10 mouse cellular contexts compared by ENCODE assay signal in the genomic region with DNA sequence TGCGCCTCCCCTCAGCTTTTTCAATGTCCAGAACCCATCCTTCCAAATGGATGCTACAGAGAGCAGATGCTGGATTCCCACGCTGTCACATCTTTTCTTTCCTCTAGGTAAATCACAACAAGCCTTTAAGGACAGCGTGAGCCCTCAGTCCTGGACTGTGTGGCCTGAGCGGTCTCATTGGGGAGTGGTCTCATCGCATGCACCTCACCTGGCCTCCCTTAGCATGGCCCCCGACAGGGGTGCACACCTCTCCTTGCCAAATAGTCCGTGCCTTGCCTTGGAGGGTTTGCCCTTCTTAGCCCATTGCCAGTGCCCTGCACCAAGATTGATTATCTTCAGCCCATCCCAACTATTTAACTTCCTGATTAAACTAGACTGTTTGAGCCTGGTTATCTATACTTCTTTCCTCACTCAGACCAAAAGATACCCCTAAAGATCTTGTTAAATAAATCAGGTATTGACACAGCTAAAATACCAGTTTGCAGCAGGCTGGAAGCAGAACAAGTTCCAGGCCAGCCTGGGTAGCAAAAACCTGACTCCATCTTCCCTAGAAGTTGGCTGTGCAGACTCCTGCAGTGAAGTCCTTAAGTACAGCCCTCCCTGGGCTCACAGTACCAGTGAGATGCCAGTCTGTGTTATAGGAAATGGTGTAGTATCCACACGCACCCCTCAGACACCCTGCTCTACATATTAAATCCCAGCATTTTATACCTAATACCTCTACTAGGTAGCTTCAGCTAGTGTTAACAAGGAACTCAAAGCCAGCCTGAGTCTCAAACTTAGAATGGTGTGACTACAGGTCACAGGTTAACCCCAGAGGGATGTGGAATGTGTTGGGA. TPM values are rescaled to one million over a fixed set of nuclear protein-coding genes. Genes with fewer than 3 reads are reported as not detected.
DNase-seq lines count a peak whose midpoint lies in the region; ATAC-seq and TF ChIP-seq lines count a peak whose summit lies in the region.
"Had no signal": no experiment of that assay in that cellular context is flagged by ENCODE, and none has a peak within 500 bp of the region (broad histone marks: within the 10 kb centered on the region; RNA-seq: fewer than 3 reads in every experiment).

No protein-coding gene starts in this region.

- 70% methylated on average over 8 of the region's 8 CpGs for WGBS in liver, embryonic 13.5 days (ENCODE audit: insufficient replicate concordance)
- 74% methylated on average over 8 of the region's 8 CpGs for WGBS in liver, embryonic 11.5 days
- 71% methylated on average over 8 of the region's 8 CpGs for WGBS in embryonic facial prominence, embryonic 10.5 days
- 66% methylated on average over 8 of the region's 8 CpGs for WGBS in hindbrain, postnatal 0 days
- 65% methylated on average over 8 of the region's 8 CpGs for WGBS in midbrain, postnatal 0 days

- no peak for TF ChIP-seq CTCF in hindbrain, postnatal 0 days (IDR thresholded peaks at IDR 0.05; ENCODE audit: low read depth)
- no peak for TF ChIP-seq CTCF in midbrain, postnatal 0 days (IDR thresholded peaks at IDR 0.05)

- H3K9me3 ChIP-seq in liver, embryonic 13.5 days (replicated peaks), result no peaks in the 10 kb centered on the region
- H3K9me3 ChIP-seq in liver, embryonic 11.5 days (ENCODE audit: control insufficient read depth, low read length), result no peaks in the 10 kb centered on the region
- H3K9me3 ChIP-seq in embryonic facial prominence, embryonic 10.5 days, result no peaks in the 10 kb centered on the region
- H3K9me3 ChIP-seq in hindbrain, postnatal 0 days (ENCODE audit: low read length), result no peaks in the 10 kb centered on the region
- H3K9me3 ChIP-seq in midbrain, postnatal 0 days (ENCODE audit: low read length), result no peaks in the 10 kb centered on the region

- H3K9ac ChIP-seq in liver, embryonic 13.5 days, result no peak overlapping the region
- H3K9ac ChIP-seq in liver, embryonic 11.5 days (ENCODE audit: low read depth, low read length), result no peak overlapping the region
- no peak overlapping the region for H3K9ac ChIP-seq in hindbrain, postnatal 0 days (replicated peaks; ENCODE audit: low read length)
- no peak overlapping the region for H3K9ac ChIP-seq in midbrain, postnatal 0 days (replicated peaks; ENCODE audit: low read length, poor library complexity, severe bottlenecking)

- no peak for ATAC-seq in liver, embryonic 13.5 days (ENCODE audit: low read depth)
- no peak for ATAC-seq in liver, embryonic 11.5 days (replicated peaks; ENCODE audit: low FRiP score)
- no peak for ATAC-seq in hindbrain, postnatal 0 days
- ATAC-seq in midbrain, postnatal 0 days (ENCODE audit: low FRiP score), result no peak

- peaks cover 73% of the 10 kb centered on the region for H3K36me3 ChIP-seq in liver, embryonic 13.5 days
- peaks cover 44% of the 10 kb centered on the region for H3K36me3 ChIP-seq in liver, embryonic 11.5 days (ENCODE audit: control insufficient read depth, insufficient read depth, low read length)
- H3K36me3 ChIP-seq in embryonic facial prominence, embryonic 10.5 days (replicated peaks), result peaks cover 87% of the 10 kb centered on the region
- peaks cover 28% of the 10 kb centered on the region for H3K36me3 ChIP-seq in hindbrain, postnatal 0 days (ENCODE audit: insufficient read depth, low read length)
- H3K36me3 ChIP-seq in midbrain, postnatal 0 days (ENCODE audit: insufficient read depth, low read length), result peaks cover 31% of the 10 kb centered on the region

- no peaks in the 10 kb centered on the region for H3K27me3 ChIP-seq in liver, embryonic 13.5 days
- H3K27me3 ChIP-seq in liver, embryonic 11.5 days (replicated peaks; ENCODE audit: control insufficient read depth, insufficient read depth, low read length), result no peaks in the 10 kb centered on the region
- H3K27me3 ChIP-seq in embryonic facial prominence, embryonic 10.5 days (replicated peaks; ENCODE audit: low read depth, poor library complexity, severe bottlenecking), result no peaks in the 10 kb centered on the region
- no peaks in the 10 kb centered on the region for H3K27me3 ChIP-seq in hindbrain, postnatal 0 days (ENCODE audit: insufficient read depth, low read length)
- no peaks in the 10 kb centered on the region for H3K27me3 ChIP-seq in midbrain, postnatal 0 days (ENCODE audit: insufficient read depth, low read length)

- peaks cover 73% of the 10 kb centered on the region for H3K4me1 ChIP-seq in liver, embryonic 13.5 days (replicated peaks)
- peaks cover 29% of the 10 kb centered on the region for H3K4me1 ChIP-seq in liver, embryonic 11.5 days (replicated peaks; ENCODE audit: control insufficient read depth, insufficient read depth, low read length)
- peaks cover 37% of the 10 kb centered on the region for H3K4me1 ChIP-seq in embryonic facial prominence, embryonic 10.5 days
- peaks cover 13% of the 10 kb centered on the region; the same call in 1 of the 2 replicates for H3K4me1 ChIP-seq in hindbrain, postnatal 0 days (ENCODE audit: insufficient read depth, low read length)
- no peaks in the 10 kb centered on the region; the same call in 1 of the 2 replicates for H3K4me1 ChIP-seq in midbrain, postnatal 0 days (ENCODE audit: insufficient read depth, low read length)

- no peak overlapping the region for H3K4me3 ChIP-seq in liver, embryonic 13.5 days (replicated peaks)
- no peak overlapping the region for H3K4me3 ChIP-seq in liver, embryonic 11.5 days (ENCODE audit: low read depth, low read length)
- peak overlapping the region; percentile 70; the same call in 1 of the 2 replicates for H3K4me3 ChIP-seq in embryonic facial prominence, embryonic 10.5 days
- no peak overlapping the region for H3K4me3 ChIP-seq in hindbrain, postnatal 0 days (ENCODE audit: low read length)
- H3K4me3 ChIP-seq in midbrain, postnatal 0 days (ENCODE audit: low read depth, low read length), result no peak overlapping the region

- no peak for DNase-seq in liver, embryonic 13.5 days
- no peak for DNase-seq in liver, embryonic 11.5 days (ENCODE audit: low spot score)
- DNase-seq in embryonic facial prominence, embryonic 10.5 days (ENCODE audit: low spot score), result no peak
- DNase-seq in hindbrain, postnatal 0 days (ENCODE audit: low spot score), result peak; percentile 30
- DNase-seq in midbrain, postnatal 0 days (ENCODE audit: low spot score), result no peak
- DNase-seq in c-Kit-positive CD71-positive TER-119-positive erythroid progenitor cells, embryonic 14.5 days (ENCODE audit: low spot score), result no peak
- no peak for DNase-seq in thymus, postnatal 14 days
- DNase-seq in gastrocnemius, postnatal 14 days, result no peak
- DNase-seq: heart, postnatal 4 days; kidney, postnatal 14 days had no signal

- H3K4me2 ChIP-seq in liver, embryonic 13.5 days, result no peak overlapping the region
- H3K4me2 ChIP-seq in liver, embryonic 11.5 days, result no peak overlapping the region
- H3K4me2 ChIP-seq in hindbrain, postnatal 0 days (ENCODE audit: low read depth, low read length), result no peak overlapping the region
- no peak overlapping the region for H3K4me2 ChIP-seq in midbrain, postnatal 0 days (ENCODE audit: low read depth, low read length, poor library complexity, severe bottlenecking)

- H3K27ac ChIP-seq in liver, embryonic 13.5 days, result peak overlapping the region; percentile 65
- H3K27ac ChIP-seq in liver, embryonic 11.5 days (ENCODE audit: low read depth, low read length), result no peak overlapping the region
- no peak overlapping the region for H3K27ac ChIP-seq in embryonic facial prominence, embryonic 10.5 days (replicated peaks)
- no peak overlapping the region for H3K27ac ChIP-seq in hindbrain, postnatal 0 days
- 0 out of 2 replicates have a peak overlapping the region, but pooled peaks have one; percentile 26 for H3K27ac ChIP-seq in midbrain, postnatal 0 days (ENCODE audit: low read depth, low read length)

- intact Hi-C loops in gastrocnemius, postnatal 14 days (cut with DNase I; ENCODE audit: low total_unique reads), result no loop called here

RNA-seq across cellular contexts. Expression of a gene that starts 5.5 kb away (rescaled TPM):
- 520 and 547 TPM in 2 replicates for polyA plus RNA-seq in liver, embryonic 13.5 days (2015; fragmentation: Nextera tagmentation; extraction: Ambion mirVana)
- 843 and 854 TPM in 2 replicates for polyA plus RNA-seq in liver, embryonic 11.5 days (2014; fragmentation: Nextera tagmentation; extraction: Ambion mirVana)
- 1,654 and 1,662 TPM in 2 replicates for polyA plus RNA-seq in embryonic facial prominence, embryonic 10.5 days (2016; fragmentation: Nextera tagmentation; extraction: Ambion mirVana)
- 3,311 and 3,326 TPM in 2 replicates for total RNA-seq in hindbrain, postnatal 0 days (2014; rRNA removed)
- 1,502 and 1,606 TPM in 2 replicates for polyA plus RNA-seq in hindbrain, postnatal 0 days (2015; fragmentation: Nextera tagmentation; extraction: Ambion mirVana)
- total RNA-seq in midbrain, postnatal 0 days (2014; rRNA removed), result 3,416 and 3,526 TPM in 2 replicates
- polyA plus RNA-seq in midbrain, postnatal 0 days (2015; fragmentation: Nextera tagmentation; extraction: Ambion mirVana), result 1,872 and 1,886 TPM in 2 replicates
- 100 to 1,000 TPM in 1 of 2 experiments, 10 to 100 TPM in 1; 95.6 to 123 TPM for total RNA-seq in gastrocnemius, postnatal 14 days (2021)

RNA-seq across cellular contexts. Expression of a gene that starts 8.7 kb away (rescaled TPM):
- 8.0 and 8.8 TPM in 2 replicates for polyA plus RNA-seq in liver, embryonic 13.5 days (2015; fragmentation: Nextera tagmentation; extraction: Ambion mirVana)
- polyA plus RNA-seq in liver, embryonic 11.5 days (2014; fragmentation: Nextera tagmentation; extraction: Ambion mirVana), result 19.6 and 23.3 TPM in 2 replicates
- 18.4 and 21.2 TPM in 2 replicates for polyA plus RNA-seq in embryonic facial prominence, embryonic 10.5 days (2016; fragmentation: Nextera tagmentation; extraction: Ambion mirVana)
- 14.7 and 26.7 TPM in 2 replicates for total RNA-seq in hindbrain, postnatal 0 days (2014; rRNA removed)
- 3.9 and 4.1 TPM in 2 replicates for polyA plus RNA-seq in hindbrain, postnatal 0 days (2015; fragmentation: Nextera tagmentation; extraction: Ambion mirVana)
- total RNA-seq in midbrain, postnatal 0 days (2014; rRNA removed), result 22.4 and 22.6 TPM in 2 replicates
- 3.7 and 4.7 TPM in 2 replicates for polyA plus RNA-seq in midbrain, postnatal 0 days (2015; fragmentation: Nextera tagmentation; extraction: Ambion mirVana)
- 1 to 10 TPM; 5.4 to 6.9 TPM for total RNA-seq in gastrocnemius, postnatal 14 days (2021)

RNA-seq across cellular contexts. Expression of a gene that starts 9.6 kb away (rescaled TPM):
- polyA plus RNA-seq in liver, embryonic 13.5 days (2015; fragmentation: Nextera tagmentation; extraction: Ambion mirVana), result 38.2 and 38.5 TPM in 2 replicates
- polyA plus RNA-seq in liver, embryonic 11.5 days (2014; fragmentation: Nextera tagmentation; extraction: Ambion mirVana), result 59.3 and 67.8 TPM in 2 replicates
- polyA plus RNA-seq in embryonic facial prominence, embryonic 10.5 days (2016; fragmentation: Nextera tagmentation; extraction: Ambion mirVana), result 45.9 and 49.2 TPM in 2 replicates
- 94.1 and 142 TPM in 2 replicates for total RNA-seq in hindbrain, postnatal 0 days (2014; rRNA removed)
- polyA plus RNA-seq in hindbrain, postnatal 0 days (2015; fragmentation: Nextera tagmentation; extraction: Ambion mirVana), result 162 TPM in 2 replicates
- total RNA-seq in midbrain, postnatal 0 days (2014; rRNA removed), result 112 and 122 TPM in 2 replicates
- polyA plus RNA-seq in midbrain, postnatal 0 days (2015; fragmentation: Nextera tagmentation; extraction: Ambion mirVana), result 124 and 140 TPM in 2 replicates
- total RNA-seq in gastrocnemius, postnatal 14 days (2021), result 10 to 100 TPM; 39.2 to 40.3 TPM

RNA-seq across cellular contexts. Expression of a gene that starts 11.1 kb away (rescaled TPM):
- 21.6 and 23.2 TPM in 2 replicates for polyA plus RNA-seq in liver, embryonic 13.5 days (2015; fragmentation: Nextera tagmentation; extraction: Ambion mirVana)
- 9.4 and 9.9 TPM in 2 replicates for polyA plus RNA-seq in liver, embryonic 11.5 days (2014; fragmentation: Nextera tagmentation; extraction: Ambion mirVana)
- polyA plus RNA-seq in embryonic facial prominence, embryonic 10.5 days (2016; fragmentation: Nextera tagmentation; extraction: Ambion mirVana), result 3.7 and 4.4 TPM in 2 replicates
- total RNA-seq in hindbrain, postnatal 0 days (2014; rRNA removed), result 13.7 and 19.4 TPM in 2 replicates
- polyA plus RNA-seq in hindbrain, postnatal 0 days (2015; fragmentation: Nextera tagmentation; extraction: Ambion mirVana), result 18.3 and 19.4 TPM in 2 replicates
- 10.9 and 13.5 TPM in 2 replicates for total RNA-seq in midbrain, postnatal 0 days (2014; rRNA removed)
- 12.2 and 16.0 TPM in 2 replicates for polyA plus RNA-seq in midbrain, postnatal 0 days (2015; fragmentation: Nextera tagmentation; extraction: Ambion mirVana)
- total RNA-seq in gastrocnemius, postnatal 14 days (2021), result 1 to 10 TPM; 4.6 to 5.4 TPM

RNA-seq across cellular contexts. Expression of a gene that starts 28.5 kb away (rescaled TPM):
- polyA plus RNA-seq in liver, embryonic 13.5 days (2015; fragmentation: Nextera tagmentation; extraction: Ambion mirVana), result 23.0 and 25.4 TPM in 2 replicates
- polyA plus RNA-seq in liver, embryonic 11.5 days (2014; fragmentation: Nextera tagmentation; extraction: Ambion mirVana), result 40.9 and 45.4 TPM in 2 replicates
- 64.6 and 65.1 TPM in 2 replicates for polyA plus RNA-seq in embryonic facial prominence, embryonic 10.5 days (2016; fragmentation: Nextera tagmentation; extraction: Ambion mirVana)
- 14.7 and 27.2 TPM in 2 replicates for total RNA-seq in hindbrain, postnatal 0 days (2014; rRNA removed)
- 24.6 and 25.7 TPM in 2 replicates for polyA plus RNA-seq in hindbrain, postnatal 0 days (2015; fragmentation: Nextera tagmentation; extraction: Ambion mirVana)
- 7.6 and 12.1 TPM in 2 replicates for total RNA-seq in midbrain, postnatal 0 days (2014; rRNA removed)
- polyA plus RNA-seq in midbrain, postnatal 0 days (2015; fragmentation: Nextera tagmentation; extraction: Ambion mirVana), result 11.0 and 11.8 TPM in 2 replicates
- total RNA-seq in gastrocnemius, postnatal 14 days (2021), result 1 to 10 TPM; 4.8 TPM

Comparison
In these comparisons a context has a peak if more than half of its experiments do, and no peak if none do; other contexts are left out.
1. H3K27ac ChIP-seq: peak in liver, embryonic 13.5 days (single experiment) and midbrain, postnatal 0 days (single experiment); none in liver, embryonic 11.5 days (single experiment), embryonic facial prominence, embryonic 10.5 days (single experiment) and hindbrain, postnatal 0 days (single experiment).